Comparison of ENCODE assay signal across 21 mouse cellular contexts in genomic region chr7:68788711-68789110, GRCm38 (mm10). TPM values are rescaled to one million over a fixed set of nuclear protein-coding genes. Genes with fewer than 3 reads are reported as not detected.
DNase-seq lines count a peak whose midpoint lies in the region; ATAC-seq lines count a peak whose summit lies in the region.
"Had no signal": no experiment of that assay in that cellular context is flagged by ENCODE, and none has a peak within 500 bp of the region (broad histone marks: within the 10 kb centered on the region; RNA-seq: fewer than 3 reads in every experiment).

No protein-coding gene starts in this region.

- no peaks in the 10 kb centered on the region for H3K27me3 ChIP-seq in heart, embryonic 11.5 days (ENCODE audit: control insufficient read depth, insufficient read depth, low read length)
- H3K27me3 ChIP-seq: CH12.LX; embryonic facial prominence, embryonic 12.5 days; hindbrain, embryonic 13.5 days; intestine, embryonic 15.5 days had no signal

- peak; percentile 53 to 59 for DNase-seq in cerebellum, postnatal 10 days
- DNase-seq in cerebellum, adult 18-20 months, result no peak
- DNase-seq in heart, adult 8-10 months (ENCODE audit: low spot score), result peak; percentile 4
- DNase-seq in ovary, adult 18-20 months (ENCODE audit: low spot score), result peak; percentile 9
- DNase-seq in ovary, postnatal 10 days (ENCODE audit: low spot score), result no peak
- peak; percentile 6 for DNase-seq in kidney, postnatal 14 days
- DNase-seq in frontal cortex, postnatal 25 days (ENCODE audit: low spot score in 2 of 2), result no peak
- DNase-seq: cerebellum, adult 9-11 months; layer of hippocampus, adult 9-11 months; liver, postnatal 0 days; lung, postnatal 4 days; right cerebral cortex, postnatal 25 days; thymus, postnatal 4 days had no signal

- no peak overlapping the region for H3K27ac ChIP-seq in heart, embryonic 11.5 days (ENCODE audit: low read depth, low read length)
- H3K27ac ChIP-seq: embryonic facial prominence, embryonic 12.5 days; forebrain, embryonic 10.5 days; hindbrain, embryonic 13.5 days; intestine, embryonic 15.5 days had no signal

- H3K4me1 ChIP-seq in heart, embryonic 11.5 days (ENCODE audit: control insufficient read depth, insufficient read depth, low read length), result no peaks in the 10 kb centered on the region
- H3K4me1 ChIP-seq: embryonic facial prominence, embryonic 12.5 days; forebrain, embryonic 10.5 days; hindbrain, embryonic 13.5 days; intestine, embryonic 15.5 days had no signal

- no peaks in the 10 kb centered on the region for H3K36me3 ChIP-seq in heart, embryonic 11.5 days (ENCODE audit: control insufficient read depth, insufficient read depth, low read length)
- H3K36me3 ChIP-seq: embryonic facial prominence, embryonic 12.5 days; forebrain, embryonic 10.5 days; hindbrain, embryonic 13.5 days; intestine, embryonic 15.5 days had no signal

- H3K9ac ChIP-seq in heart, embryonic 11.5 days (ENCODE audit: low read depth, low read length), result no peak overlapping the region
- H3K9ac ChIP-seq: embryonic facial prominence, embryonic 12.5 days; hindbrain, embryonic 13.5 days; intestine, embryonic 15.5 days; liver, postnatal 0 days had no signal

- no peaks in the 10 kb centered on the region for H3K9me3 ChIP-seq in heart, embryonic 11.5 days (replicated peaks; ENCODE audit: control insufficient read depth, low read length)
- H3K9me3 ChIP-seq: embryonic facial prominence, embryonic 12.5 days; forebrain, embryonic 10.5 days; hindbrain, embryonic 13.5 days; intestine, embryonic 15.5 days had no signal

- H3K4me3 ChIP-seq in heart, embryonic 11.5 days (ENCODE audit: low read depth, low read length), result no peak overlapping the region
- H3K4me3 ChIP-seq: embryonic facial prominence, embryonic 12.5 days; forebrain, embryonic 10.5 days; hindbrain, embryonic 13.5 days; intestine, embryonic 15.5 days had no signal

- WGBS in heart, embryonic 11.5 days (ENCODE audit: insufficient replicate concordance), result 82% methylated on average over 3 of the region's 3 CpGs

- H3K4me2 ChIP-seq in heart, embryonic 11.5 days, result no peak overlapping the region
- H3K4me2 ChIP-seq: embryonic facial prominence, embryonic 12.5 days; hindbrain, embryonic 13.5 days; intestine, embryonic 15.5 days; midbrain, embryonic 11.5 days had no signal

- ATAC-seq in heart, embryonic 11.5 days (replicated peaks; ENCODE audit: insufficient number of reproducible peaks, low FRiP score, low TSS enrichment), result no peak
- ATAC-seq: activated CD4-positive, CD25-positive, alpha-beta regulatory T cell, adult 4 months; intestine, embryonic 15.5 days; liver, postnatal 0 days had no signal

RNA-seq across cellular contexts. Expression of gene Arrdc4, which starts 39.7 kb away (rescaled TPM):
- total RNA-seq in heart, adult 8-10 months (2022), result 1 to 10 TPM; 5.3 to 9.3 (median 7.2) TPM
- polyA plus RNA-seq in heart, embryonic 11.5 days (2014; fragmentation: Nextera tagmentation; extraction: Ambion mirVana), result 12.5 and 15.0 TPM in 2 replicates
- total RNA-seq: CH12.LX had no signal

Comparison
In these comparisons a context has a peak if more than half of its experiments do, and no peak if none do; other contexts are left out.
1. DNase-seq: peak in cerebellum, postnatal 10 days (2 of 2), heart, adult 8-10 months (single experiment), ovary, adult 18-20 months (single experiment) and kidney, postnatal 14 days (single experiment); none in cerebellum, adult 18-20 months (0 of 2), ovary, postnatal 10 days (single experiment) and frontal cortex, postnatal 25 days (0 of 2).